Mouse (Mus musculus) midbrain, postnatal 0 days (tissue): Measurements from ENCODE around the gene Plscr5. TPM values are rescaled to one million over a fixed set of nuclear protein-coding genes. Genes with fewer than 3 reads are reported as not detected.

Source experiments
- ATAC-seq: fragments of 200-750 bp; cut with Nextera tagmentation; 2 replicates; pipeline ENCODE4 v1.8.0; 2017; ENCODE audit warnings: moderate number of reproducible peaks, mild to moderate bottlenecking, moderate TSS enrichment, moderate library complexity; ENCODE audit not compliant: low FRiP score
- DNase-seq: peaks from one replicate; pipeline ENCODE4 v3.0.0-alpha.2; 2015; ENCODE audit warnings: low spot score
- H3K27ac ChIP-seq: fragments of 300-500 bp; sonication (generic); 2 replicates; pipeline ENCODE4 v1.5.1; 2014; ENCODE audit warnings: low read depth, mild to moderate bottlenecking, low read length, mixed read lengths
- H3K27me3 ChIP-seq: fragments of 300-500 bp; sonication (generic); 2 replicates; pipeline ENCODE4 v1.6.1; 2014; ENCODE audit warnings: low read length, control low read depth, mixed read lengths; ENCODE audit not compliant: insufficient read depth
- H3K36me3 ChIP-seq: fragments of 300-500 bp; sonication (generic); 2 replicates; pipeline ENCODE4 v1.6.1; 2014; ENCODE audit warnings: low read length, control low read depth, mixed read lengths; ENCODE audit not compliant: insufficient read depth
- H3K4me1 ChIP-seq: fragments of 300-500 bp; sonication (generic); 2 replicates; pipeline ENCODE4 v1.6.1; 2014; ENCODE audit warnings: mild to moderate bottlenecking, control low read depth, antibody characterized with exemption, low read length, mixed read lengths; ENCODE audit not compliant: insufficient read depth
- H3K4me2 ChIP-seq: fragments of 300-500 bp; sonication (generic); 2 replicates; pipeline ENCODE4 v1.6.1; 2014; ENCODE audit warnings: low read depth, mild to moderate bottlenecking, low read length, mixed read lengths; ENCODE audit not compliant: poor library complexity, severe bottlenecking
- H3K4me3 ChIP-seq: fragments of 300-500 bp; sonication (generic); 2 replicates; pipeline ENCODE4 v1.5.1; 2014; ENCODE audit warnings: low read depth, mild to moderate bottlenecking, low read length, moderate library complexity
- H3K9ac ChIP-seq: fragments of 300-500 bp; sonication (generic); replicated peaks from 2 replicates; pipeline ENCODE4 v1.6.1; 2014; ENCODE audit warnings: mild to moderate bottlenecking, low read length, moderate library complexity, mixed read lengths; ENCODE audit not compliant: poor library complexity, severe bottlenecking
- H3K9me3 ChIP-seq: fragments of 300-500 bp; sonication (generic); 2 replicates; pipeline ENCODE4 v1.6.1; 2016; ENCODE audit warnings: low read length, control low read depth
- CTCF ChIP-seq: IDR thresholded peaks from 2 replicates; pipeline ENCODE4 v1.5.1; 2016; ENCODE audit warnings: antibody characterized with exemption, mild to moderate bottlenecking
- WGBS: fragments of 180-500 bp; shearing (Covaris S2); extraction: QIAGEN DNeasy Blood & Tissue Kit; methylation state at CpG from one replicate; pipeline ENCODE4 v1.1.7; 2014; 5-methylcytosine and 5-hydroxymethylcytosine counted together
- polyA plus RNA-seq: library from polyadenylated mRNA; unstranded; fragments of >200 nt; fragmentation: Nextera tagmentation; extraction: Ambion mirVana; gene quantifications from 2 replicates; pipeline ENCODE4 v1.2.1, GENCODE M21; 2015
- total RNA-seq: library from RNA; depleted of rRNA; stranded (reverse); fragments of >200 nt; gene quantifications from 2 replicates; pipeline ENCODE4 v1.2.3, GENCODE M21; 2014

The Plscr5 gene
- total and polyA plus RNA-seq, 2 experiments from 2014 or later: 0.85 TPM; not detected in 1

- Histone ChIP-seq H3K9ac (no peak overlapping the region), H3K4me1 (no peaks in the 10 kb centered on the region), H3K36me3 (no peaks in the 10 kb centered on the region), H3K9me3 (no peaks in the 10 kb centered on the region), H3K27ac (no peak overlapping the region), H3K4me3 (no peak overlapping the region), H3K4me2 (no peak overlapping the region), H3K27me3 (no peaks in the 10 kb centered on the region)
- TF ChIP-seq CTCF: no peak
- no peak for DNase-seq
- 73% methylated on average over 8 of the region's 8 CpGs for WGBS
- no peak for ATAC-seq
Measured at GRCm38 (mm10) chr9:92207757-92208156, 15.0 kb downstream of the Plscr5 start.

- Histone ChIP-seq H3K4me1 (no peaks in the 10 kb centered on the region), H3K27ac (no peak overlapping the region), H3K36me3 (no peaks in the 10 kb centered on the region), H3K9ac (no peak overlapping the region), H3K4me3 (no peak overlapping the region), H3K27me3 (no peaks in the 10 kb centered on the region), H3K9me3 (no peaks in the 10 kb centered on the region), H3K4me2 (no peak overlapping the region)
- peak; percentile 49; the same call in 1 of the 2 replicates for ATAC-seq
- 46% methylated on average over 3 of the region's 3 CpGs for WGBS
- no peak for TF ChIP-seq CTCF
- no peak for DNase-seq
Measured at GRCm38 (mm10) chr9:92209850-92210249, 17.1 kb downstream of the Plscr5 start.

GRCm38 (mm10) chr9:92210386-92210967 is 17.7 kb downstream of the Plscr5 start:
- H3K36me3 ChIP-seq: no peaks in the 10 kb centered on the region
- WGBS: 62% methylated on average over 7 of the region's 7 CpGs

GRCm38 (mm10) chr9:92211048-92211447 is 18.3 kb downstream of the Plscr5 start:
- WGBS: 61% methylated on average over 3 of the region's 3 CpGs
- no peaks in the 10 kb centered on the region for H3K27me3 ChIP-seq

More at GRCm38 (mm10) chr9:92210386-92210967, 17.7 kb downstream of the Plscr5 start:
- Histone ChIP-seq H3K4me2 (no peak overlapping the region), H3K4me3 (no peak overlapping the region), H3K27me3 (no peaks in the 10 kb centered on the region), H3K4me1 (no peaks in the 10 kb centered on the region), H3K9me3 (no peaks in the 10 kb centered on the region), H3K27ac (peak overlapping the region; percentile 4; the same call in 1 of the 2 replicates), H3K9ac (no peak overlapping the region)
- no peak for DNase-seq
- TF ChIP-seq CTCF: no peak
- ATAC-seq: no peak

GRCm38 (mm10) chr9:92217484-92217883 is 24.7 kb downstream of the Plscr5 start:
- WGBS: 39% methylated on average over 4 of the region's 4 CpGs
- Histone ChIP-seq H3K4me2 (no peak overlapping the region), H3K4me3 (no peak overlapping the region), H3K4me1 (no peaks in the 10 kb centered on the region), H3K9me3 (no peaks in the 10 kb centered on the region), H3K27ac (no peak overlapping the region), H3K27me3 (no peaks in the 10 kb centered on the region), H3K9ac (no peak overlapping the region), H3K36me3 (no peaks in the 10 kb centered on the region)
- DNase-seq (peak; percentile 67), ATAC-seq (0 out of 2 replicates have a peak, but pooled peaks have one; percentile 41)
- peak; percentile 72 for TF ChIP-seq CTCF

More at GRCm38 (mm10) chr9:92211048-92211447, 18.3 kb downstream of the Plscr5 start:
- TF ChIP-seq CTCF: no peak
- Histone ChIP-seq H3K9me3 (no peaks in the 10 kb centered on the region), H3K27ac (no peak overlapping the region), H3K4me1 (no peaks in the 10 kb centered on the region), H3K36me3 (no peaks in the 10 kb centered on the region), H3K4me3 (no peak overlapping the region), H3K9ac (no peak overlapping the region), H3K4me2 (no peak overlapping the region)
- ATAC-seq: no peak
- DNase-seq: no peak

- ATAC-seq: no peak
- WGBS: 82% methylated on average over 2 of the region's 2 CpGs
- no peaks in the 10 kb centered on the region for H3K36me3 ChIP-seq
Measured at GRCm38 (mm10) chr9:92217896-92218295, 25.2 kb downstream of the Plscr5 start.

More at GRCm38 (mm10) chr9:92217896-92218295, 25.2 kb downstream of the Plscr5 start:
- Histone ChIP-seq H3K4me2 (no peak overlapping the region), H3K27me3 (no peaks in the 10 kb centered on the region), H3K27ac (no peak overlapping the region), H3K9me3 (no peaks in the 10 kb centered on the region), H3K4me3 (no peak overlapping the region), H3K9ac (no peak overlapping the region), H3K4me1 (no peaks in the 10 kb centered on the region)
- DNase-seq: no peak
- no peak for TF ChIP-seq CTCF
